Mouse (Mus musculus) G1E-ER4 (cell line): ENCODE results near the gene Bdh2. TPM values are rescaled to one million over a fixed set of nuclear protein-coding genes. Genes with fewer than 3 reads are reported as not detected.

ENCODE experiments used
- GATA1 ChIP-seq: IDR thresholded peaks from one replicate; pipeline ENCODE4 v1.8.0; 2012; ENCODE audit warnings: low read length, inconsistent platforms
- polyA plus RNA-seq: library from polyadenylated mRNA; stranded (reverse); fragments of >175 nt; gene quantifications from 2 replicates; pipeline ENCODE4 v1.2.3, GENCODE M21; 2012

The Bdh2 gene
- polyA plus RNA-seq, 1 experiment: not detected

- no peak for TF ChIP-seq GATA1
These were observed 43.3 kb downstream of the Bdh2 start for GRCm38 (mm10) chr3:135324354-135324753.

DNA sequence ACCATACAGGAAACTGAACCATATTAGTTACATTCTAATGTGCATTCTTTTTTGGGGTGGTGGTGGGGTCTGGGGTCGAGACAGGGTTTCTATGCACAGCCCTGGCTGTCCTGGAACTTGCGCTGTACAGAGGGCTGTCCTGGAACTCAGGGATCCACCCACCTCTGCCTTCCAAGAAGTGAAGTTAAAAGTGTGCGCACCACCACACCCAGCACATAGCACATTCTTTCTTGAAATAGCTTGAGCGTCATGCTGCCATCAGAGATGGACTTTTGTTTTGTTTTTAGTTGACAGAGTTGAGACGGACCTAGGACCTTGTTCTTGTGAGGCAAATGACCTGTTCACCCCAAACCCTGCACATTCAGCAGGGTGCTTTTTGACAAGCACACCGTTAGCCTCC lies 46.2 kb downstream of the Bdh2 start:
- TF ChIP-seq GATA1: no peak

DNA sequence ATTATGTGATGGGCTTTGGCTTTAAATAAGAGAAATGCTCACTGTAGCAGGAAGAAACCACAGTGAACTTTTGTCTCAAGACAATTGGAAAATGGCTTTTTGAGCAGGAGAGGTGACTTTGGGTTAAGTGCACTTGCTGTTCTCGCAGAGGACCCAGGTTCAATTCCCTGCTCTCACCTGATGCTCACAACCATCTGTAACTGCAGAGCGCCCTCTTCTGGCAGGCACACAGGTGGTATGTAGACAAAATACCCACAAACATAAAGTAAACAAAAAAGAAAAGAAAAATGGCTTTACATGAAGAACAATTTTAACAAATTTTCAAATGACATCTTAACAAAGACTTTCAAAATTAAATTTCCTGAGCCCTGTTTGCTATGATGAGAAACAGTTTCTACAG lies 46.6 kb downstream of the Bdh2 start:
- no peak for TF ChIP-seq GATA1

GRCm38 (mm10) chr3:135328560-135328959 lies 47.5 kb downstream of the Bdh2 start:
- no peak for TF ChIP-seq GATA1

DNA sequence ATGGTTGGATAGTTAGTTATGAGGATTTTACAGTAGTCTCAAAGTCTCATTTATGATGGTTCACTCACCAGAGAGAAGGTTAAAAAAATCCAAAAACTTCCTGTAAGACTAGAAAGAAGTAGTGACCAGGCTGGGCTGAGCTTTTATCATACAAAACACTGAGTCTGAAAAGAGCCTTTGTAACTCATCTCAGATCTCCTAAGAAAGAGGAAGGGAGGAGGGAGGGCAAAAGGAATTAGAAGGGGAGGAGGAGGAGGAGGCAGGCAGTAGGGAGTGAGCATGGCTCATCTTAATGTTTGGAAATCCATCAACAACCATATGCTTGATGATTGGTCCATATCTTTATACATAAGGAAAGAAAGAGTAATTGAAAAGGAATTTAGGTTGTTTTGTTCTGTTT lies 51.7 kb downstream of the Bdh2 start:
- TF ChIP-seq GATA1: no peak

DNA sequence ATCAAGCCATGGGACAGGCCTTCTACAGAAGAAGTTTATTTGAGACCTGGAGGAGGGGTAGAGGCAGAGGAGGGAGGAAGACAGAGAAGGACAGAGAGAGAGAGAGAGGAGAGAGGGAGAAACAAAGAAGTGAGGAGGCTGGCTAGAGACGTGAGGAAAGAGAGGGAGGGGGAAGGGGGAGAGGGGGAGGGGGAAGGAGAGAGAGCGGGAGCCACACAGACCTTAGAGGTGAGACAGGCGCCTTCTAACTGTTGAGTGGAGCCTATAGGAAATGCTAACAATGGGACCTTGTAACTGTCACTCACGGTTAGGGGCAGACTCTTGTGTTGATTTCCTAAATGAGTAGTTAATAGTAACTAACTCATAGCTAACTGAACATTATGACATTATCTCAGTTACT lies 52.7 kb downstream of the Bdh2 start:
- no peak for TF ChIP-seq GATA1

GRCm38 (mm10) chr3:135347739-135348264 lies 66.8 kb downstream of the Bdh2 start, which contains the start of gene Slc9b1:
Gene Slc9b1, plus strand, starts transcription at chr3:135348029.
- TF ChIP-seq GATA1: no peak

- no peak for TF ChIP-seq GATA1
These were observed 68.0 kb downstream of the Bdh2 start for GRCm38 (mm10) chr3:135349022-135349421.

DNA sequence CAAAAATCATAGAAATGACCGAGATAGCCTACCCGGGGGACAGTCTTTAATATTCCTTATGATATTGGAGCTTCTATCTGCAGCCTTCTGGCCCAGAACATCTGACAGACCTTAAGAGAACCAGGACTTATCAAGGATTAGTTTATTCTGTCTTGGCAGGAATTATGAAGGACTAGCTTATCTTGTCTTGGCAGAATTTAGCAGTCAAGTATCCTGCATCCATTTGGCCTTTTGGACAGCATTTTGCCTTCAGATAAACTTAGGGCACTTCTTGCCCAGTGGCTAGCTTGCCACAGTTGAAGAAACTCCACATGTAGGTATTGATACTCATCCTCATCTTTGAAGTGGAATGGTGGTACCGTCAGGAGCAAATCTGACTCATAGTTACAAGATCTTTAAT lies 70.8 kb downstream of the Bdh2 start:
- no peak for TF ChIP-seq GATA1

Other genes with a start within 250 kb of the Bdh2 start
- gene Cenpe, start 68.7 kb upstream of the Bdh2 start, polyA plus RNA-seq: 1.9 and 2.3 TPM in 2 replicates
- not detected in 2 replicates for gene Slc9b2, start 26.5 kb downstream of the Bdh2 start, polyA plus RNA-seq
- gene Slc9b1, start 66.8 kb downstream of the Bdh2 start, polyA plus RNA-seq: 0.14 and 0.15 TPM in 2 replicates
- 31.5 and 36.7 TPM in 2 replicates for gene Cisd2, start 142.7 kb downstream of the Bdh2 start, polyA plus RNA-seq
- 464 and 694 TPM in 2 replicates for gene Ube2d3, start 156.9 kb downstream of the Bdh2 start, polyA plus RNA-seq
- 1.8 and 2.2 TPM in 2 replicates for gene Manba, start 204.4 kb downstream of the Bdh2 start, polyA plus RNA-seq